Mouse (Mus musculus) lung, adult 10 weeks (tissue): ENCODE data around the gene 4933400A11Rik. TPM values are rescaled to one million over a fixed set of nuclear protein-coding genes. Genes with fewer than 3 reads are reported as not detected.

Source experiments
- polyA plus RNA-seq: library from polyadenylated mRNA; stranded (reverse); fragments of 350-450 nt; fragmentation: Illumina TruSeq; extraction: RNeasy Lipid Tissue Mini Kit (QIAGEN cat#74804); gene quantifications from one replicate; pipeline ENCODE4 v1.2.3, GENCODE M21; 2014; ENCODE audit warnings: low read depth, low replicate concordance; ENCODE audit not compliant: insufficient read depth

4933400A11Rik gene
- not detected for polyA plus RNA-seq

GRCm38 (mm10) chrX:169779535-169779934 lies at the start of gene 4933400A11Rik:
4933400A11Rik (minus strand) TSS chrX:169779635.

Other genes starting within 250 kb of the 4933400A11Rik start
- 5.5 TPM for gene Mid1, start 94.4 kb downstream of the 4933400A11Rik start, polyA plus RNA-seq
- 164 TPM for gene Gm21887, start 230.0 kb upstream of the 4933400A11Rik start, polyA plus RNA-seq